Mouse (Mus musculus) stomach, embryonic 14.5 days (tissue): Measurements from ENCODE around the gene Hmx2. TPM values are rescaled to one million over a fixed set of nuclear protein-coding genes. Genes with fewer than 3 reads are reported as not detected.

Source experiments
- ATAC-seq: fragments of 200-750 bp; cut with Nextera tagmentation; 2 replicates; pipeline ENCODE4 v1.8.0; 2017; ENCODE audit warnings: low read depth, moderate TSS enrichment; ENCODE audit not compliant: insufficient number of reproducible peaks, insufficient read depth, low FRiP score
- H3K27ac ChIP-seq: fragments of 300-500 bp; sonication (generic); 2 replicates; pipeline ENCODE4 v1.5.1; 2014; ENCODE audit warnings: mild to moderate bottlenecking, low read length, moderate library complexity, mixed read lengths
- H3K27me3 ChIP-seq: fragments of 300-500 bp; sonication (generic); 2 replicates; pipeline ENCODE4 v1.6.1; 2014; ENCODE audit warnings: low read length, control low read depth, mixed read lengths; ENCODE audit not compliant: control insufficient read depth, insufficient read depth
- H3K36me3 ChIP-seq: fragments of 300-500 bp; sonication (generic); 2 replicates; pipeline ENCODE4 v1.6.1; 2014; ENCODE audit warnings: mild to moderate bottlenecking, control low read depth, low read length, moderate library complexity, mixed read lengths; ENCODE audit not compliant: control insufficient read depth, insufficient read depth
- H3K4me1 ChIP-seq: fragments of 300-500 bp; sonication (generic); 2 replicates; pipeline ENCODE4 v1.6.1; 2014; ENCODE audit warnings: low read length, control low read depth, mixed read lengths; ENCODE audit not compliant: control insufficient read depth, insufficient read depth
- H3K4me2 ChIP-seq: fragments of 300-500 bp; sonication (generic); replicated peaks from 2 replicates; pipeline ENCODE4 v1.6.1; 2014; ENCODE audit warnings: low read depth, low read length, control low read depth
- H3K4me3 ChIP-seq: fragments of 300-500 bp; sonication (generic); 2 replicates; pipeline ENCODE4 v1.5.1; 2014; ENCODE audit warnings: low read depth, low read length, control low read depth
- H3K9ac ChIP-seq: fragments of 300-500 bp; sonication (generic); replicated peaks from 2 replicates; pipeline ENCODE4 v1.6.1; 2014; ENCODE audit warnings: low read depth, mild to moderate bottlenecking, control low read depth, low read length, moderate library complexity, mixed read lengths
- H3K9me3 ChIP-seq: fragments of 300-500 bp; sonication (generic); 2 replicates; pipeline ENCODE4 v1.6.1; 2016; ENCODE audit warnings: low read depth, low read length, control low read depth; ENCODE audit not compliant: control insufficient read depth
- WGBS: fragments of 180-500 bp; shearing (Covaris S2); extraction: QIAGEN DNeasy Blood & Tissue Kit; methylation state at CpG from one replicate; pipeline ENCODE4 v1.1.7; 2014; 5-methylcytosine and 5-hydroxymethylcytosine counted together
- polyA plus RNA-seq: library from polyadenylated mRNA; unstranded; fragments of >200 nt; fragmentation: Nextera tagmentation; extraction: Ambion mirVana; gene quantifications from 2 replicates; pipeline ENCODE4 v1.2.1, GENCODE M21; 2014

Gene Hmx2
- polyA plus RNA-seq, 1 experiment from 2014 or later = 0.94 TPM

GRCm38 (mm10) chr7:131554341-131555180, 6.0 kb downstream of the Hmx2 start:
- peaks cover 75% of the 10 kb centered on the region for H3K27me3 ChIP-seq
- peak; percentile 46; the same call in 1 of the 2 replicates for ATAC-seq

GRCm38 (mm10) chr7:131555301-131556081, 6.9 kb downstream of the Hmx2 start:
- WGBS = under 1% methylated on average over 68 of the region's 68 CpGs
- Histone ChIP-seq H3K4me1 (no peaks in the 10 kb centered on the region), H3K36me3 (no peaks in the 10 kb centered on the region), H3K9me3 (no peaks in the 10 kb centered on the region), H3K27ac (no peak overlapping the region), H3K27me3 (peaks cover 66% of the 10 kb centered on the region), H3K9ac (no peak overlapping the region), H3K4me2 (peak overlapping the region; percentile 16; the same call in 1 of the 2 replicates), H3K4me3 (peak overlapping the region; percentile 15)
- ATAC-seq = no peak

More at GRCm38 (mm10) chr7:131554341-131555180, 6.0 kb downstream of the Hmx2 start:
- Histone ChIP-seq H3K4me1 (no peaks in the 10 kb centered on the region), H3K9me3 (no peaks in the 10 kb centered on the region), H3K27ac (no peak overlapping the region), H3K9ac (no peak overlapping the region; the same call in 1 of the 2 replicates), H3K36me3 (no peaks in the 10 kb centered on the region), H3K4me2 (peak overlapping the region; percentile 42), H3K4me3 (peak overlapping the region; percentile 27)
- 1% methylated on average over 44 of the region's 45 CpGs for WGBS

DNA sequence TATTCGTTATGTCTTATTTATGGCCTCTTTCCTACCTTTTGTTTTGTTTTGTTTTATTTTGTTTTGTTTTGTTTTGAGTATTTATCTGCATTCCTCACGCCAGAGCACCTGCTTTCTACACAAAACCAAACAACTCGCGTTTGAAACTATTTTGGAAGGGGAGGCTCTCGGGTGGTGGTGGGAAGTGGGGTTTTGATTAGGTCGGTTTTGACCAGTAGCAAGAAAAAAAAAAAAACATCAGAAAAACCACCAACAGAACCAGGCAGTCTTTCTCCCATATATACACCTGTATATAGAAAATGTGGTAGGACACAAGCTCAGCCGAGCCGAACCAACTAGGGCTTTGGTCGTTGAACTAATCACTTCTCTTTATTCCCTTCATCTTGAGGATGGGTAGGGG, 7.5 kb downstream of the Hmx2 start:
- no peak for ATAC-seq
- Histone ChIP-seq H3K4me3 (no peak overlapping the region), H3K27me3 (peaks cover 61% of the 10 kb centered on the region), H3K36me3 (no peaks in the 10 kb centered on the region), H3K27ac (no peak overlapping the region), H3K9me3 (no peaks in the 10 kb centered on the region), H3K4me2 (no peak overlapping the region), H3K9ac (no peak overlapping the region), H3K4me1 (no peaks in the 10 kb centered on the region)
- 2% methylated on average over 9 of the region's 9 CpGs for WGBS

DNA sequence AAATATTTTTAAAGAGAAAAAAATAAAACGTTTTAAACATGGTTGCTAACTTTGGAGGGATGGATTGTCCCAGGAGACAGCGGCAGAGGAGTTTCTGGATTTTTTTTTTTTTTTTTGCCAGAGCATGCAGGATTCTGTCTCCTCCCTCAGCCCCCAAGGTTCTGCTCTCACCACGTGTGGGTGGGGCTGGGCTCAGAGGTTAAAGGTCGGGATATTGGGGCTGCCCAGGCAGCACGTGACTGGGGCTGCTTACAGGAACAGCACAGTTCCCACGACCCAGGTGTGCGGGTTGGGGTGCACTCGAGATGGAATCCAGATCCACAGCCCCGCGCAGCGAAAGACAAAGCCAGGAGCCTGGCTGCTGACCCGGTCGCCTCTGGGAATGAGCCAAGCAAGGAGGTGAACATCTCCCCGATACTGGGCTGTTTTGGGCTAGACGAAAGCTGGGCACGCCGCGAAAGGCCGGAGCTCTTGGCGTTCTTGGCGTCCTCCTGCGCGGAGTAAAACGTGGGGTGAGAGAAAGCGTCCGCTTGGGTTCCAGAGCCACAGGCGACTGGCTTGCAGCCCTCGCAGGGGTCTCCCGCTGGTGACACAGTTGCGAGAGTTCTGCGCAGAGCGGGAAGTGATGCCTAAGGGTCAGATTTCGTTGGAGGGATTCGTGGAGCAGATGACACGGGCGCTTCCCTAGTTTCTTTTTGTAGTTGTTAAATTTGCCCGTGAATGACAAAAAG, 8.1 kb downstream of the Hmx2 start:
- no peak overlapping the region for H3K4me2 ChIP-seq
- H3K4me1 ChIP-seq = no peaks in the 10 kb centered on the region; the same call in 1 of the 2 replicates
- ATAC-seq = no peak
- WGBS = 1% methylated on average over 37 of the region's 37 CpGs
- peaks cover 56% of the 10 kb centered on the region for H3K27me3 ChIP-seq
- H3K36me3 ChIP-seq = no peaks in the 10 kb centered on the region
- H3K4me3 ChIP-seq = no peak overlapping the region
- no peak overlapping the region for H3K27ac ChIP-seq
- no peaks in the 10 kb centered on the region for H3K9me3 ChIP-seq
- H3K9ac ChIP-seq = no peak overlapping the region

DNA sequence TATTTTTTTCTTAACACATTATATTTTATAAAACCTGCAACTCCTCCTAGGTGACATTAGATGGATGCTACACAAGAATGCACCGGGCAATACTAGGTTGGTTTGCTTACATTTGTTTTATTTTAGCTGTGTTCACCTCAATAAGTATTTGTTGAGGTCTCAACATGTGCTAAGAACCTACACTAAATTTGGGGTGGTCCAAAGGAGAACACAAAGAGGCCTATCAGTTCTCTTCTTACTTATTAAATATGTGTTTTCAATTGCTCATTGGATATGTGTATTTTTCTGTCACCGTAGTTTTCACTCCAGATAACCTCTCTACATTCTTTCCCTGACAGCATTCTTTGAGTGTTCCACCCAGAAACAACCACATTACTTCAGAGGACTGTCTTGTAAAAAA, 9.2 kb downstream of the Hmx2 start:
- WGBS = 29% methylated on average over 2 of the region's 2 CpGs
- peaks cover 4% of the 10 kb centered on the region; the same call in 1 of the 2 replicates for H3K4me1 ChIP-seq
- H3K4me2 ChIP-seq = no peak overlapping the region
- peaks cover 10% of the 10 kb centered on the region for H3K36me3 ChIP-seq
- no peaks in the 10 kb centered on the region for H3K9me3 ChIP-seq
- peaks cover 47% of the 10 kb centered on the region for H3K27me3 ChIP-seq
- no peak overlapping the region for H3K9ac ChIP-seq
- no peak for ATAC-seq
- H3K27ac ChIP-seq = no peak overlapping the region
- H3K4me3 ChIP-seq = no peak overlapping the region

DNA sequence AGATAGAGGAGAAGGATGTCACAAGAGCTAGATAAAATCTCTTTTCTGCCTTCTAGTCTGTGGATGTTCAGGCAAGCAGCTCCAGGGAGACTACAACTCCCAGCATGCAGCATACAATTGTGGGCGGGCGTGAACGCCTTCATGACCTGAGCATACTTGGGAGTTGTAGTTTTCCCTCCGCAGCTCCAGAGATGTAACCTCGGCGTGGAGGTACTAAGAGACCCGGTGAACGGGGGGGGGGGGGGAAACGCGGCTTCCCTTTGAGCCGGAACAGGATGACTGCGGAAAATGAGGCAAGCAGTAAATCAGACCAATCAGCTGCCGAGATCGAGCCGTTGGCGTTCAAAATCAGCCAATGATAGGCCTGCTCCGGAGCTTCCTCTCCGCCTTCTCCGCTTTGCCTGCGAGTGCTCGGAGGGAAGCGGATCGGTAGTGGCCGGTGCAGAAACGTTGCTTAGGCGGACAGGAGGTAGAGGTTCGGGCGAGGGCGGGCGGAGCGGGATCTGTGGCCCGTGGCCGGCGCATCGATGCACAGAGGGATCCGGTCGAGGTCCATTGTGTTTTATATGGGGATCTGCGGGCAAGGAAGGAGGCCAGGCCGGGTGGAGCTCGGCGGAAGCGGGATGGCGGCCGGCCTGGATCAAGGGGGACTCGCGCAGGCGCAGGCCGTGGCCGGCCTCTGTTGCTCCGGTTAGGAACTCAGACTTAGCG, 11.6 kb downstream of the Hmx2 start, which contains the start of gene Bub3:
Gene Bub3, plus strand, starts transcription at position 237 of the 711 bp plus-strand sequence.
- Histone ChIP-seq H3K27me3 (peaks cover 24% of the 10 kb centered on the region; the same call in 1 of the 2 replicates), H3K27ac (peak within 1 kb of the TSS; percentile 90), H3K4me3 (peak within 1 kb of the TSS; percentile 85), H3K9ac (peak within 1 kb of the TSS; percentile 84), H3K36me3 (peaks cover 29% of the 10 kb centered on the region), H3K4me1 (peaks cover 4% of the 10 kb centered on the region; the same call in 1 of the 2 replicates), H3K4me2 (peak within 1 kb of the TSS; percentile 69), H3K9me3 (no peaks in the 10 kb centered on the region)
- 0% methylated on average over 43 of the region's 51 CpGs for WGBS
- ATAC-seq = peak; percentile 93

- Histone ChIP-seq H3K4me1 (peaks cover 4% of the 10 kb centered on the region; the same call in 1 of the 2 replicates), H3K9me3 (no peaks in the 10 kb centered on the region), H3K27ac (peak overlapping the region; percentile 90), H3K27me3 (peaks cover 20% of the 10 kb centered on the region; the same call in 1 of the 2 replicates), H3K4me2 (peak overlapping the region; percentile 69), H3K9ac (peak overlapping the region; percentile 84), H3K36me3 (peaks cover 32% of the 10 kb centered on the region), H3K4me3 (peak overlapping the region; percentile 85)
- peak; percentile 43; the same call in 1 of the 2 replicates for ATAC-seq
- WGBS = under 1% methylated on average over 14 of the region's 14 CpGs
Observed at GRCm38 (mm10) chr7:131560697-131561042, 12.1 kb downstream of the Hmx2 start.
